Mouse (Mus musculus) ES-Bruce4 (cell line): ENCODE data around the gene Ptpn11. TPM values are rescaled to one million over a fixed set of nuclear protein-coding genes. Genes with fewer than 3 reads are reported as not detected.

Experiments used
- H3K27ac ChIP-seq: 2 replicates; pipeline ENCODE4 v1.5.1; 2012; ENCODE audit warnings: low read length, inconsistent platforms; ENCODE audit not compliant: insufficient read depth
- H3K27me3 ChIP-seq: 2 replicates; pipeline ENCODE4 v1.6.1; 2012; ENCODE audit warnings: mild to moderate bottlenecking, low read length, inconsistent platforms; ENCODE audit not compliant: control insufficient read depth, poor library complexity, insufficient read depth, severe bottlenecking
- H3K36me3 ChIP-seq: 2 replicates; pipeline ENCODE4 v1.6.1; 2012; ENCODE audit warnings: inconsistent platforms, mild to moderate bottlenecking, low read length, moderate library complexity; ENCODE audit not compliant: control insufficient read depth, poor library complexity, insufficient read depth, severe bottlenecking
- H3K4me1 ChIP-seq: one replicate; pipeline ENCODE4 v1.8.1; 2011; ENCODE audit warnings: low read length; ENCODE audit not compliant: control insufficient read depth, insufficient read depth
- H3K4me3 ChIP-seq: 2 replicates; pipeline ENCODE4 v1.5.1; 2011; ENCODE audit warnings: low read depth, mild to moderate bottlenecking, low read length
- H3K9ac ChIP-seq: 2 replicates; pipeline ENCODE4 v1.6.1; 2012; ENCODE audit warnings: low read depth, mild to moderate bottlenecking, inconsistent platforms; ENCODE audit not compliant: poor library complexity, severe bottlenecking
- H3K9me3 ChIP-seq: replicated peaks from 2 replicates; pipeline ENCODE4 v1.6.1; 2012; ENCODE audit warnings: mild to moderate bottlenecking, low read length, inconsistent platforms; ENCODE audit not compliant: control insufficient read depth, poor library complexity, insufficient read depth, severe bottlenecking
- CTCF ChIP-seq: IDR thresholded peaks from one replicate; pipeline ENCODE4 v1.8.1; 2011; ENCODE audit warnings: low read depth, low read length
- EP300 ChIP-seq: IDR thresholded peaks from 2 replicates; pipeline ENCODE4 v1.6.1; 2011; ENCODE audit warnings: low read depth, low read length; ENCODE audit not compliant: insufficient read depth
- POLR2A ChIP-seq: IDR thresholded peaks from one replicate; pipeline ENCODE4 v1.8.1; 2011; ENCODE audit warnings: low read length; ENCODE audit not compliant: insufficient read depth
- polyA plus RNA-seq: library from polyadenylated mRNA; stranded (reverse); fragments of >200 nt; gene quantifications from 2 replicates; pipeline ENCODE4 v1.2.4, GENCODE M21; 2011; ENCODE audit warnings: low read depth; ENCODE audit not compliant: missing spikeins, insufficient read depth, insufficient read length

The Ptpn11 gene
- polyA plus RNA-seq, result 64.9 and 66.8 TPM in 2 replicates

DNA sequence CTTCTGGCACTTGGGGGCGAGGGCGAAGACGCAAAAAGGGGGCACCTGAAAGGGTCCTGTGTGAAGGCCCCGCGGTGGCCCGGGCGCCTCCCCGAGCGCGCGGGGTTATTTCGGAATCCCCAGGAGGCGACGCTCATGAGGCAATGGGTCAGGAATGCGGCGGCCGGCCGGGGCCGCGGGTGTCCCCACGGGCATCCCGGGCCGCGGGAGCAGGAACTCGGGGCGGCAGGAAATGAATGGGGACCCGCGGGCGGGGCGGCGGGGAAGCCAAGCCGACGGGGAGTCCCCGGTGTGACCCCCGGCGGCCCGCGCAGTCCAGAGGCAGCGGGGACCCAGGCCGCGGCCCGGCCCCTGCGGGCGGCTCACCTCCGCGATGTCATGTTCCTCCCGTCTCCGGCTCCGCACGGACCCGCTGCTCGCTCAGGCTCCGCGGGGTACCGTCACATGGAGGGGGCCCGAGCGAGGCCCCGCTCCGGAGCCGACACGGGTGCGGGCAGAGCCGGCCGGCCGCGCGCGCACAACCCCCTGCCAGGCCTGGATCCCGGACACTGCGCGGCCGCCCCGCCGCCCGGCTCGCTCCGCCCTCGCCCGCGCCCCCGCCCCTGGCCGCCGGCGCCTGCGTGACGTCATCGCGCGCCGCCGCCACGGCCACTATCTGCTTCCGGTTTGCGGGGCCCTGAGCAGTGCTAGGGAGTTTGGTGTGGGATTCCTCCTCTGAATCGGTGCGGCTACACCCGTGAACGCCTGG, at the start of gene Ptpn11:
TSS of gene Ptpn11 (minus strand) at position 562 of the 748 bp plus-strand sequence.
- Histone ChIP-seq H3K27me3 (no peaks in the 10 kb centered on the region), H3K4me3 (peak within 1 kb of the TSS; percentile 100), H3K4me1 (no peaks in the 10 kb centered on the region), H3K27ac (peak within 1 kb of the TSS; percentile 59; the same call in 1 of the 2 replicates), H3K9me3 (no peaks in the 10 kb centered on the region), H3K9ac (peak within 1 kb of the TSS; percentile 97), H3K36me3 (no peaks in the 10 kb centered on the region)
- no peak for TF ChIP-seq EP300
- TF ChIP-seq POLR2A, result peak; percentile 65

DNA sequence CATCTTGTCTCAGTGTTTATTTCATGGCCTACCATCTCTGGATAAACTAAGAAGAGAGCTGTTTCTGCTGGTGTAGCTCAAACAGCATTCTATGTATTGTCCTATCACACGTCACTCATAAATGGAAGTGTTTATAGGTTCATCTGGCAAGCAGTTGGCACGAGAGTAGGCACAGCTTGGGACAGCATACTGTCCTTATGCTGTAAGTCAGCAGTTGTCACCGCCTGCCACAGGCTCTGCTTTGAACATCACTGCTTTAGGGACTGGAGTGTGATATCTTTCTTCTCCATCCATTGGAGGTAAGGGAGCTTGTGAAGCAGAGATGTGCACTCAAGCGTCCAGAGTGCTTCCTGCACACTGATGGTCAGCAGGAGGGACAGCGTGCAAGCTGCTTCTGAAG, 48.6 kb upstream of the Ptpn11 start:
- TF ChIP-seq EP300, result no peak
- TF ChIP-seq POLR2A, result no peak
- no peak for TF ChIP-seq CTCF
- no peaks in the 10 kb centered on the region for H3K4me1 ChIP-seq
- no peak overlapping the region for H3K9ac ChIP-seq
- no peaks in the 10 kb centered on the region for H3K9me3 ChIP-seq
- H3K27me3 ChIP-seq, result no peaks in the 10 kb centered on the region
- no peak overlapping the region for H3K4me3 ChIP-seq
- no peak overlapping the region for H3K27ac ChIP-seq
- H3K36me3 ChIP-seq, result no peaks in the 10 kb centered on the region

DNA sequence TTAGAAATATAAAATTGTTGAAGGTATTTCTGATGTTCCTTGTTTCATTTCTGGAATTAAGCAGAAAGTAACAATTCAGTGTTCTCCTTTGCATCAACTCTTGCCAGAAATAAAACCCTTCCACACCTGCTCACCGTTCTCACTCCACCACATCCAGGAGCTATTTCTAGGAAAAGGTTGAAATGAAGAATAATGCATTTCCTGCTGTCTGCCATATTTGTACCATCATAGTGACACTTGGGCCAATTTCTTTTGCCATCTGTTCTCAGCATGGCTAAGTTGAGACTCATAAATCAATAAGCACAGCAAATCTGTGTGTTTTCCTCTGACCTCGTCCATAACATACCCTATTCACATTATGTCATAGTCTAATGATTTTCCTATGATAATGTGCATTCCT, 47.0 kb upstream of the Ptpn11 start:
- no peaks in the 10 kb centered on the region for H3K36me3 ChIP-seq
- TF ChIP-seq POLR2A, result no peak
- TF ChIP-seq CTCF, result no peak
- TF ChIP-seq EP300, result no peak
- H3K9me3 ChIP-seq, result no peaks in the 10 kb centered on the region
- H3K4me1 ChIP-seq, result no peaks in the 10 kb centered on the region
- H3K27ac ChIP-seq, result no peak overlapping the region
- H3K4me3 ChIP-seq, result no peak overlapping the region
- H3K27me3 ChIP-seq, result no peaks in the 10 kb centered on the region
- no peak overlapping the region for H3K9ac ChIP-seq

DNA sequence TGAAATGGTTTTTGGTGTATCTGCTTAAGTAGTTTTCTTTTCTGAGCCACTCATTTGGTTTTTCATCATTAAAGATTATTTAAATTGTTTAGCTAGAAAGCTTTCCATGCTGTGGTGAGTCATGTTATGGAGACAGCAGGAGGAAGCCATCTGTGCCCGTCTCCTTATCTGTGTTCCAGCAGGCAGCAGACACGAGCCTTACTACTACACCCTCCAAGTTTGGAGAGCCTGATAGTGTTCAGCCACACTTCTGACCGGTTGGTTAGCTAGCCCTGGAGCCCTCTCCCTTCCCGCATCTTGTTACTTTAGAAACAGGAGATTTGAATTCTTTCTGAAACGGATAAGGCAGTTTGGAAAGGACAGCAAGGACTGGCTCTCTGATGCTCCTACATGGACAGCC, 45.0 kb upstream of the Ptpn11 start:
- Histone ChIP-seq H3K36me3 (no peaks in the 10 kb centered on the region), H3K27ac (no peak overlapping the region), H3K4me1 (no peaks in the 10 kb centered on the region), H3K9ac (no peak overlapping the region), H3K4me3 (no peak overlapping the region), H3K27me3 (no peaks in the 10 kb centered on the region), H3K9me3 (no peaks in the 10 kb centered on the region; the same call in 1 of the 2 replicates)
- TF ChIP-seq POLR2A (no peak), CTCF (no peak), EP300 (no peak)

DNA sequence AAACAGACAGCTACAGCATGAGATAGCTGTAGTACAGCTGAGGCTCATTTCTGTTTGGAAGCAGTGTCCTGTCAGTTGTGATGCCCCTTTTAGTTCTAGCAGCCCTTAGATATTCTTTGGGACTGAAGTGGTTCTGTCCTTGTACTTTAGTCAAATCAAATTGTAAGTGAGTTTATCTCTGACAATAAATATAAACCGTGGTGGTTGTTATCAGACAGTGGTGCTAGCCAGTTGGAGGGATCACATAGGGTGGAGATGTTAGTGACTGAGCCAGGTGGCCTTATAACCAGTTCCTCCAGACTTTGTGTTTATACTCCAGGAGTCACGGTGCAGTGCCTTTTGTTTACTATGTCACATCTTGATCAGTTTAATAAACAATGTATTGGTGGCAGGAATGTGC, 42.5 kb upstream of the Ptpn11 start:
- no peak for TF ChIP-seq EP300
- no peaks in the 10 kb centered on the region for H3K36me3 ChIP-seq
- H3K4me1 ChIP-seq, result no peaks in the 10 kb centered on the region

DNA sequence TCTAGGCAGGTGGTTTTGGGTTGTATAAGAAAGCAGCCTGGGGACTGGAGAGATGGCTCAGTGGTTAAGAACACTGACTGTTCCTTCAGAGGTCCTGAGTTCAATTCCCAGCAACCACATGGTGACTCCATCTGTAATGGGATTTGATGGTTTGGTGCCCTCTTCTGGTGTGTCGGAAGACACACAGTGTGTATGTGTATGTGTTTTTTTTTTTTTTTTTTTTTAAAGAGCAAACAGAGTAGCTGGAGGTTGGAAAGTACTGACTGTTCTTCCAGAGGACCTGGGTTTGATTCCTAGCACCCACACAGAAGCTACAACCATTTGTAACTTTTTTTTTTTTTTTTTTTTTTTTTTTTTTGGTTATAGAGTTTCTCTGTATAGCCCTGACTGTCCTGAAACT, 41.6 kb upstream of the Ptpn11 start:
- no peak overlapping the region for H3K27ac ChIP-seq
- H3K9ac ChIP-seq, result no peak overlapping the region
- H3K4me3 ChIP-seq, result no peak overlapping the region
- no peaks in the 10 kb centered on the region for H3K36me3 ChIP-seq
- H3K27me3 ChIP-seq, result no peaks in the 10 kb centered on the region
- no peak for TF ChIP-seq POLR2A
- no peak for TF ChIP-seq EP300
- no peak for TF ChIP-seq CTCF
- no peaks in the 10 kb centered on the region; the same call in 1 of the 2 replicates for H3K9me3 ChIP-seq
- no peaks in the 10 kb centered on the region for H3K4me1 ChIP-seq

More for the DNA sequence above, 42.5 kb upstream of the Ptpn11 start:
- H3K27ac ChIP-seq, result no peak overlapping the region
- no peaks in the 10 kb centered on the region; the same call in 1 of the 2 replicates for H3K9me3 ChIP-seq
- no peaks in the 10 kb centered on the region for H3K27me3 ChIP-seq
- H3K9ac ChIP-seq, result no peak overlapping the region
- no peak overlapping the region for H3K4me3 ChIP-seq
